Mouse (Mus musculus) G1E (cell line): ENCODE data around the gene Avpr1a. TPM values are rescaled to one million over a fixed set of nuclear protein-coding genes. Genes with fewer than 3 reads are reported as not detected.

Experiments
- ATAC-seq: 2 replicates; pipeline ENCODE4 v1.8.0; 2016; ENCODE audit warnings: mild to moderate bottlenecking; ENCODE audit not compliant: insufficient number of reproducible peaks, poor library complexity, low FRiP score, severe bottlenecking; ENCODE audit errors: extremely low read depth
- DNase-seq: peaks from one replicate; pipeline ENCODE4 v3.0.0; 2012; ENCODE audit warnings: low spot score
- H3K27me3 ChIP-seq: 2 replicates; pipeline ENCODE4 v1.6.1; 2012; ENCODE audit warnings: mild to moderate bottlenecking, low read length, inconsistent platforms; ENCODE audit not compliant: insufficient read depth
- H3K36me3 ChIP-seq: replicated peaks from 2 replicates; pipeline ENCODE3; 2012; ENCODE audit warnings: mild to moderate bottlenecking, inconsistent platforms
- H3K4me1 ChIP-seq: 2 replicates; pipeline ENCODE4 v1.6.1; 2012; ENCODE audit warnings: low read depth, low read length, inconsistent platforms, mixed read lengths; ENCODE audit not compliant: insufficient read depth
- H3K4me3 ChIP-seq: 2 replicates; pipeline ENCODE4 v1.5.1; 2012; ENCODE audit warnings: low read depth, mild to moderate bottlenecking, inconsistent platforms, low read length, moderate library complexity, mixed read lengths
- H3K9me3 ChIP-seq: replicated peaks from 2 replicates; pipeline ENCODE4 v1.6.1; 2012; ENCODE audit warnings: inconsistent platforms
- CTCF ChIP-seq: IDR thresholded peaks from 2 replicates; pipeline ENCODE4 v1.5.1; 2012; ENCODE audit warnings: low read depth, low read length, inconsistent platforms, mixed read lengths
- GATA1 ChIP-seq: IDR thresholded peaks from 2 replicates; pipeline ENCODE4 v1.6.1; 2012; ENCODE audit warnings: borderline replicate concordance, low read length, inconsistent platforms, mixed read lengths
- GATA2 ChIP-seq: IDR thresholded peaks from 2 replicates; pipeline ENCODE4 v1.6.1; 2012; ENCODE audit warnings: low read depth, low read length, inconsistent platforms, borderline replicate concordance
- POLR2AphosphoS5 ChIP-seq: IDR thresholded peaks from 2 replicates; pipeline ENCODE4 v1.6.1; 2012; ENCODE audit warnings: low read depth, low read length, inconsistent platforms; ENCODE audit not compliant: insufficient replicate concordance
- TAL1 ChIP-seq: conservative IDR thresholded peaks from 2 replicates; pipeline ENCODE4 v1.6.1; 2012; ENCODE audit warnings: low read depth, low read length, inconsistent platforms, mixed read lengths
- polyA plus RNA-seq: library from polyadenylated mRNA; stranded (reverse); fragments of >175 nt; gene quantifications from 2 replicates; pipeline ENCODE4 v1.2.3, GENCODE M21; 2012
- total RNA-seq, 2 experiments: library from RNA; stranded (forward) in 1 of 2; stranded (reverse) in 1 of 2; fragments of 200-1000 nt in 1 of 2; fragments of >200 nt in 1 of 2; fragmentation: Nextera tagmentation in 1 of 2; gene quantifications; 2 replicates each; pipeline ENCODE4 v1.2.3; 2014 to 2017

Gene Avpr1a
- total and polyA plus RNA-seq, 3 experiments = 0.05 TPM; not detected in 2

GRCm38 (mm10) chr10:122498551-122498950, 50.3 kb downstream of the Avpr1a start:
- Histone ChIP-seq H3K36me3 (no peaks in the 10 kb centered on the region), H3K27me3 (no peaks in the 10 kb centered on the region), H3K9me3 (peaks cover 38% of the 10 kb centered on the region), H3K4me1 (no peaks in the 10 kb centered on the region), H3K4me3 (no peak overlapping the region)
- TF ChIP-seq TAL1 (no peak), GATA2 (no peak), GATA1 (no peak), POLR2AphosphoS5 (no peak), CTCF (no peak)
- ATAC-seq (no peak), DNase-seq (no peak)

GRCm38 (mm10) chr10:122499306-122499705, 51.0 kb downstream of the Avpr1a start:
- TF ChIP-seq TAL1 (no peak), GATA2 (no peak), CTCF (no peak), GATA1 (no peak), POLR2AphosphoS5 (no peak)
- no peak for DNase-seq

More at GRCm38 (mm10) chr10:122499306-122499705, 51.0 kb downstream of the Avpr1a start:
- Histone ChIP-seq H3K27me3 (no peaks in the 10 kb centered on the region), H3K9me3 (peaks cover 38% of the 10 kb centered on the region), H3K4me3 (no peak overlapping the region), H3K36me3 (no peaks in the 10 kb centered on the region), H3K4me1 (no peaks in the 10 kb centered on the region)
- no peak for ATAC-seq

Other genes starting within 250 kb of the Avpr1a start
- 0.78 TPM in 1 of 2 replicates, not detected in the other for gene Ppm1h, start 230.3 kb downstream of the Avpr1a start, total RNA-seq (2014; fragmentation: Nextera tagmentation)
- gene Ppm1h, start 230.3 kb downstream of the Avpr1a start, total RNA-seq (2017) = 0.17 and 0.27 TPM in 2 replicates
- gene Ppm1h, start 230.3 kb downstream of the Avpr1a start, polyA plus RNA-seq = not detected in 2 replicates